Mouse (Mus musculus): ENCODE data around the gene Lrmp.
A peak's percentile ranks its signal among the peaks of the same experiment; 100 is the strongest.
"Not testable (repeated sequence)": the region's sequence is repeated elsewhere in the genome, so short reads cannot be mapped to it uniquely, and the experiment has no call there.

Gene Lrmp

DNA sequence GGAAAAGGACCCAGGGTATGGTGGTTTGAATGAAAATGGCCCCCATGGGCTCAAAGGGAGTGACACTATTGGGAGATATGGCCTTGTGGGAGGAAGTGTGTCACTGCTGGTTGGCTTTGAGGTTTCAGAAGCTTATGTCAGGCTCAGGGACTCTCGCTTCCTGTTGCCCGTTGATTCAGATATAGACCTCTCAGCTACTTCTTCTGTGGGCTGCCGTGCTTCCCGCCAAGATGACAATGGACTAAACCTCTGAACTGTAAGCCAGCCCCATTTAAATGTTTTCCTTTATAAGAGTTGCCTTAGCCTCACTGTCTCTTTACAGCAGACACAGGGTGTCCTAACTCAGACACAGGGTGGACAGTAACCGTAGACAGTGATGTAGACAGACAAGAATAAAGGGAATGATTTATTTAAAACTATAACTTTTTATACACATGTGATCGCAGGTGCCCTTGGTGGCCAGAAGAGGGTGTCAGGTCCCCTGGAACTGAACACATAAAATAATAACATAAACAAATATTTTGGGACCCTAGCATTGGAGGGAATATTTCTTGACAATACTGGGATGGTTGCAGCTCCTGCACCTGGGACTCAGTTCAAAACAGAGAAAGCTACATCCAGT is at the start of gene Lrmp:
TSS of gene Lrmp (plus strand) at position 178 of the 622 bp plus-strand sequence.
- DNase-seq (ENCODE audit: low spot score): peak; percentile 29

DNA sequence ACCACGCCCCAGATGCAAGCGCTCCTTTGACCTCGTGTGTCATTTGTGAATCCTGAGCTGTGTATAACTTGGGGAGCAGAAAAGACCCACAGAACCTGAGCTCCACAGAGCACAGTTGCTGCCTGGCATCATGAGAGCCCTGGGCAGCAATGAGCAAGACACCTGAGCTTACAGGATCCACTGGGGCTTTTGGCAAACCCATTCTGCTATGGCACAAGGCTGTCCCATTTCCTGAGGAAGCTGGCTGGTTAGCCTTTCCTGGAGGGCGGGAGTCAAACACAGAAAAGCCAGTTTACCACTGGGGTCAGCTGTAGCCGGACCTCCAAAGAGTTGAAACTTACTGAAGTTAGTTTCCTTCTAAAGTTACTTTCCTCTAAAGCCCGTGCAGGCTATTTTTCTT is 49.0 kb upstream of the Lrmp start:
- no peak for DNase-seq (ENCODE audit: low spot score)

DNA sequence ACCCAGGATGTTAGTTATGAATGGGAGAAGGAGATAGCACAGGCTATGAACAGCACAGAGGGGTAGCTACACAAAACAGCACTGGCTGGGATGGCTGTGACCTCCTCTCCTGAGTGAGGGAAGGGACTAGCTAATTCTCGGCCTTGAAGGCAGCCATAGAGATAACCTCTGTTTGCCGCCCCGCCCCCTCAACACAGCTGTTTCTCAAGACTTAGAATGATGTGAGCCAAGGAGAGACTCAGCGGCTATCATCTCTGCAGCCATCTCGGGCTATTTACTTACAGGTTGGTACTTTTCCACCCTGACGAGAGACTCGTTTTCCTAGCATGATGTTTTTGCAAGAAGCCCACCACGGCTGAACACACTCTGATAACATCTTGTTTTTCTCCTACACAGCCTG is 47.8 kb upstream of the Lrmp start:
- DNase-seq (ENCODE audit: low spot score): no peak

DNA sequence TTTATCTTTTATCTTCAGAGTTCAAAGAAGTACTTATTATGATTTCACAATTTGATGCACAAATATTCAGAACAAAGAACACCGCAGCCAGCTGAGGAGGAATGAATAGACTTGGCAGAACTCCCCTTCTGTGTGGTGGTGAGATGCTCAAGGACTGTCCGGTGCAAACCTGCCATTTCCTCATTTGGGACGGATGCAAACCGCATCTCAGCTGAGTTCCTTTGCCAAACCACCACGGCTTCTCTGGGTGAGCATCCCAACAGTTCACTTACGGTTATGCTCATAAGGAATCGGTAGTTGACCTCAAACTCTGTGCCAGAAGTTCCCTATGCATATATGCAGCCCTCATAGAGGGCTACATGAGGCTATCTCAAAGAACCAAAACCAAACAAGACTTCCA is 46.1 kb upstream of the Lrmp start:
- no peak for DNase-seq (ENCODE audit: low spot score)

DNA sequence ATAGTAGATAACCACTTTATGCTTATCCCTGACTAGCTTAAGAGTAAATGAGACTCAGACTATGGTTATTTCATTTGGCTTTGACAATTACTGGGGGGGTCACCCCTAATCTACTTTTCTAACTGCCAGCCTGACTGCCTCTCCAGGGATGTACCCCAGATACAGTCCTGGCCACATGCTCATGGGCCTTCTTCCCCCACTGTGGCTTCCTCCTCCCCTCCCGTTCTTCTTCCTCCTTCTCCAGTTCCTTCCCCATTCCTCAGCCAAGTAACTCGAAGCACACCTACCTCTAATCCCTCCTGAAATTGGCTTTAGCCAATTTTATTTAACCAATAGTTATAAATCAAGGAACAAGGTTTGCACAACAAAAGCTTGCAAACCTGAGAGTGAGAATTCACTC is 45.5 kb upstream of the Lrmp start:
- no peak for DNase-seq (ENCODE audit: low spot score)

DNA sequence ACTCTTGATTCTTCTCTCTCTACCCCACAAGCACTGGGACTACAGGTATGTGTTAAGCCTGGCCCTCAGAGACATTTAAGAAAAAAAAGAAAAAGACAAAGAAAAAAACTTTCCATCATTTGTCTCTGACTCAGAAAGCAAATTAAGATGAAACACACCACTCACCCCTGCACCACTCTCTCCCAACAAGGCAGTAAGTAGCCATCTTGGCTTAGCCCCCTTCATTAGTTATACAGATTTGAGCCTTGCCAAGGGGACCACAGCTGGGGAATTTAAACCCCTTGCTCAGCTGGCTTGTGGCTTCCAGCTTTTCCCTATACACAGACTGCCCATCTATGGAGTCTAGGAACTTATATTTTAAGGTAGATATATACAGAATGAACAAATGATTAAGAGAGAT is 41.0 kb upstream of the Lrmp start:
- DNase-seq (ENCODE audit: low spot score): no peak

DNA sequence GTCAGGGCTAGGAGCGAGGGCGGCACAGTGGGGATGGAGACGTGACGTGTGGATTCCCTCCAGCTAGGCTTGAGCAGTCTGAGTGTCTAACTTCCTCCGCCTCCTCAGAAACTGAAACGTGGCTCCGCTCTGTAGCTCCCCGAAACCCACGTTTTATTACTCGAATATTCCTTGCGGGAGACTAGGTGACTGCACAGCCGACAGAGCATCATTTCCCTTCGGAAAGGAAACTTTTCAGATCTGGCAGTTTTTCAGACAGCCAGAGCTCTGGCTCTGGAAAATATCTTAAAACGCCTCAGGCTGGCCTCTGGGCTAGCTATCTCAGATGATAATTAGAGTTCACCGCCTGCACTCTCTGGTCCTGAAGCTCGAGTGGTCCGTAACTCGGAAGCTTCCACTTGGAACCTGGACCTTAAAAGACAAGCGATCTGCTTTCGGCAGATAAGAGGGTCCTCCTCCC is 40.3 kb upstream of the Lrmp start:
- DNase-seq (ENCODE audit: low spot score): no peak

DNA sequence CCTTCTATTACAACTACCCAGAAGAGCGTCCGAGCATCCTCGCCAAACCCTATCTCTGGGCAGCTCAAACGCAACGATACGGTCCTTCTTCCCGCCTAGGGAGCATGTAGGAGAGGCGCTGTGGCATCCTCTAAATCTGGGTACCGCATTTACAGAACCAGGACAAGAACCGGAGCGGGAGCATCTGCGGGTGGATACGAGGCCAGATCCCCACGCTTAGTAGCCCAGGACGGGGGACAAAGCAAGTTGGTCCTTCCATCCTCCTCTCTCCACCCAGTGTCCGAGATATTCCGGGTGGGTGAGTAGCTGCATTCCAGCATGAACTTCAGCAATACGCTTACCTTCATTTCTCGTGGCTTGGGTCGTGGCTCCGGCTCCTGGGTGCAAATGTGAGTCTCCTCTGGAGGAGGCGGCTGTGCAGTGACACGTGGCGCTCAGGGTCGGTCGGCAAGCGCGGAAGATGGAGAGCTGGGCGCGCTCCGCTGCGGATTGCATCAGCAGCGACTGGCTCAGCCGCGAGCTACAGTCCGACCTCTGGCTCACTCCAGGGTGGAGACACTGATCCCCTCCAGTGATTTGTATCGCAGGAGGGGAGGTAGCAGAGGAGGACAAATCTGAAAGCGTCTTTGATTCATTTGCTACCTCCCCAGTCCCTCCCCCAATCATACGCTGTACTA is 39.8 kb upstream of the Lrmp start, which contains the start of gene Bcat1:
TSS of gene Bcat1 (minus strand) at position 637 of the 677 bp plus-strand sequence.
- DNase-seq (ENCODE audit: low spot score): no peak

DNA sequence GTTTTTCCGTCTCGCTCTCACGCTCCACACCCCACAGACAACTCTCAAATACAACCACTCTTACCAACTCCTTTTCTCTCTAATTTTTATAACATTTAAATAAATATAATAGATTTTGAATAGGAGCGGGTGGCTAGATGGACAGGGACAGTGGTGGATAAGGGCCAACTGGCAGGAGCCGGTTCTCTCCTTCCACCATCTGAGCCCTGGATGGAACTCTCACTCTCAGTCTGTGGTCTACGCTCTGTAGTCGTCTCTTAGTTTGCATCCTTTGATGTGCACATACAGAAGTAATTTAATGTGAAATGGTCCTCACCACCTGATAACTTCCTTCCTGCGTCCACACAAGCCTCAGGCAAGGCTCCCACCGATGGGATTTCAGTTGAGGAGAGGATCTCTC is 39.2 kb upstream of the Lrmp start:
- no peak for DNase-seq (ENCODE audit: low spot score)

DNA sequence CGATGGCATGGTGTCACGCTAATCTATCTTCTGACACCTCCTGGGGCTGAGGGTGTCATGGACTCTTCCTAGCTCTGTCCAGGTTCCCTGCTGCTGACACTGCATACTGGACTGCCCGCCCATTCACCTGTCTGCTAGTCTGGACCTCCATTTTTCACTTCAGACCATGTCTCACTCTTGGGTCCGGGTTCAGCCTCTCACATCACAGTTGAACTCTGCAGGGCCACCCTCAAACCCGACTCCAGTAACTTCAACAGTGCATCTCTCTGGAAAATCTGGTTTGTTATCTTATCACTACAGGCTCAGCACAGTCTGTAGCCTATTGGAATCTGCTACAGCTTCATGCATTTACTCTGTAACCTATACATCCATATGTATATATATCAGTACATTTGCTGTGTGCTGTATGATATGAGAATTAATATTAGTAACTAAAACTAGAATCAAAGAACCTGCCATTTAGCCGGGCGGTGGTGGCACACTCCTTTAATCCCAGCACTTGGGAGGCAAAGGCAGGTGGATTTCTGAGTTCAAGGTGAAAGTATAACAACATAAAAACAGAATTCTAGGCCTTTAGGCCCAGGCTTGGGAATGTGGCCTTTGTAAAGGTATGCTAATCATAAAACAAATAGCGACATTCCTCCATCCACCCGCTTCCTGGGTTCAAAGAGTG is 36.2 kb upstream of the Lrmp start:
- DNase-seq (ENCODE audit: low spot score): no peak

DNA sequence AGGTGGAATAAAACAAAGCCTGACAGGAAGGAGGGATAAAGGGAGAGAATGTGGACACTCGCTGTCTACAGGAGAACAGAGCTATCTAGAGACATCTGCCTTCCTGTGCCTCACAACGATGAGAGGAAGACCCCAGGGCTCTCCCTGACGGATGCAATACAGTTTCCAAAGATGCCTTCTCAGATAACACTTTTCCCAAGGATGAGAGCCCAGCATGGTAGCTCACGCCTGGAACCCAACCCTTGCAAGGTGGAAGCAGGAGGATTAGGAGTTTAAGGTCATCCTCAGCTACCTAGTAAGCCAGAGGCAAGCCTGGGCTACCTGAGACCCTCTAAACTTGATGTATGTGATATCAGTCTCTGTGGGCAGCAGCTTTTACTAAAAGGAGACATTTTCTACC is 33.7 kb upstream of the Lrmp start:
- DNase-seq (ENCODE audit: low spot score): no peak

DNA sequence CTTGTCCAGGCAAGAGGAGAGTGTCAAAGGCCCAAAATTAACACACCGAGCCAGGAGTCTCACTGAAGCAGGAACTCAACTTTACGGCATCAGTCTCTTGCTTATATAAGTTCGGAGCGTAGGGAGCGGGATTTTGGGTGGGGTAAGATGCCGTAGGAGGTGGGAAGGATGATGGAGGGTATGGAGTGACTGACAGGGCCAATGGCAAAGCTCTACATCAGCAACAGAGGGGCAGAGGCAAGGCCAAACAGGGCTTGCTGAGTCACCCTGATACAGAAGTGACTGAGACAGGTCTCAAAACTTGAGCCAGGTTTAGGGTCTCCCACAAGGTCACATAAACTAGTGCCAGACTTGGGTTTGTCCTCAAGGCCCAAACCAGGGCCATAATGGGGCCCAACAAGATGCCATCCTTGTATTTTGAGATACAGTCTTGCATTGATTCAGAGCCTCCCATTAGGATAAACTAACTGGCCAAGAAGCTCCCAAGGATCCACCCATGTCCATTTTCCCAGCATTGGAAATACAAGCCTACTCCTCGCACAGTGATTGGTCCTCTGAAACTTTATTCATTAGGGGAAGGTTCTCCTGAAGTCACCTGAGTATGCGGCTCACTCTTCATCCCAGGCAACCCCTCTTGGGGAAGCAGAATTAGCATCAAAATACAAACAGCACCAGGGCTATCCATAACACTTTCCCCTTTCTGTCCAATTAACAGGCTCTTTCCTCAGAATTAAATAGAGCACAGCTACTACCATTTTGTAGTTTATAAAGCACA is 30.9 kb upstream of the Lrmp start:
- no peak for DNase-seq (ENCODE audit: low spot score)

DNA sequence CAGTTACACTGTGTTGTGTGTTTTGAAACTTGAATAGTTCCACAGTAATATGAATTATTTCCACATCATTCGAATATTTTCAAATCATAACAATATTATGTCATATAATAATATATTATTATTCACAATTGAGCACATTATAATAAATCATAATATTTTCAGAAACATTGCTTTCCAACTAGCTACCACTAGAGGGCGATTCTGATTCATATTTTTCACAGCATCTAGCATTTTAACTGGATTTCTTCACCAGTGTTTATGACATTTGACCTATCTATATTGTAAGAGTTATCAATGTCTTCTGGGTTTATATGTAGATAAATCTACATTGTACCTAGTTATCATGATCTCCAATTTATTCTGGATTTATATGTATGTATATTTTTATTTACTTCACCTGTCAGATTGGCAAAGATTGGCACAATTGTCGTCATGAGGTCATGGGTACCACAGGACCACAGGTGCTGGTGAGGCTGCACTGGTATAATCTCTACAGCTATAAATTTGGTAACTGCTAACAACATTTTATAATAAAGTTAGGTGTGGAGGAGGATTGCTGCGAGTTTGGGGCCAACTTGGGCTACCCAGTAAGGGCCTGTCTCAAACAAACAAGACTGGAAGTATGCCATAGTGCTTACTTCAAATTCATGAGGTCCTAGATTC is 26.9 kb upstream of the Lrmp start:
- DNase-seq (ENCODE audit: low spot score): peak; percentile 20

DNA sequence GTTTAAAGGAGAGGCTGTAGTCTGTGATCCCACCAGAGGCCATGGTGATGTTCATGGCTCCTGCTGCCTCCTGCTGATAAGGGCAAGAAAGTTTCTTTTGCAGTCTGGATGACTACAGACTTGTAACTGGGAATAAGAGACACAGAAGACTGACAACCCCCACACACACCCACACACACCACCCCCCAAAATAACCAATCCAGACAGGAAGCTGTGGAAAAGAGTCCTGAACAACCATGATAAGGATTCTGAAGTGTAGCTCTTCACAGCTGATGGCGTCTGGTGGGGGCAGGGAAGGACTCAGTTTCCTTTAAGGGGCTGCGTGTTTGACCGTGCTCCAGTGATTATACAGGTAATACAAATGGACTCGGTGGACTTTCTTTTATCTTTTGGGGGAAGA is 26.1 kb upstream of the Lrmp start:
- DNase-seq (ENCODE audit: low spot score): no peak

DNA sequence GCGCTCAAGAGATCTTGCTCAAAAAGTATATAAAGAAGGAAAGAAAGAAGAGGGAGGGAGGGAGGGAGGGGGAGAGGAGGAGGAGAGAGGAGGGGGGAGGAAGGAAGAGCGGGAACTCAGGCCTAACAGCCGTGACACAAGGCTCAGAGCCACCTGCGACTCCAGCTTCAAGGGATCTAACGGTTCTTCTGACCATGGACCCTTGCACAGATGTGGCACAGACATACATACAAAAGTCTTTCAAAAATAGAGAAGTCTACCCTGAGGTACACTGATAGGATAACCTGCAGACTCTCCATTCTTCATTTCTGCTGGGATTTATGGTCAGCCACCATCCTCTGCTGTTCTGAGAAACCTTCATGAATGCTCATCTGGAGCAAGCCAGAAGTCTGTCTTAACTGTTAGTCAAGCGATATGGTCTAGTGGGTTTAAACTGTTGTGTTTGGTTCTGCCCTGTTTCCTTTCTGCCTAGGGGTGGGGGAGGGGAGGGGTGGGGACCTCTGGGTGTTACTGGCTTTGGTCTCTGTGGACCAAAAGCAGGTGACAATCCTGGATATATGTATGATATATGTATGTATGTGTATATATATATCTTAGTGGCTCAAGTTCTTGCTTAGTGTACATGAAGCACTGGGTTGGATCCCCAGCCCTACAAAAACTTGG is 25.1 kb upstream of the Lrmp start:
- no peak for DNase-seq (ENCODE audit: low spot score)

DNA sequence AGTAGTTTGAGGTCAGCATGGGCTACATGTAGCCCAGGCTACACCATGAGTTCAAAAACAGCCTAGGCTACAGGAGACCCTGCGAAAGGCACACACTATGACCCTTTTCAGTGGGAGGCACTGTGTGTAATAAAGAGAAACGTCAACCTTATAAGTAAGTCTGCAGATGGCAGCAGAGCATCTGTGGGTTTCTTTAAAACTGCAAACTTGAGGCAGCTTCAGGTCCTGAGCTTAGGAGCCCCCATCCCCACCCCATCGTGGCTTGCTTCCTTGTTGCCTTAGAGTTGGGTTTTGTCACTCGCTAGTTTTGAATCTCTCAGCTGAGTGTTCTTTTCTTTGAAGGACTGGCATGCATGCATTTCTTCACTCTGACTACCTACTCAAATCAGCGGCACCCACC is 24.5 kb upstream of the Lrmp start:
- DNase-seq (ENCODE audit: low spot score): no peak

DNA sequence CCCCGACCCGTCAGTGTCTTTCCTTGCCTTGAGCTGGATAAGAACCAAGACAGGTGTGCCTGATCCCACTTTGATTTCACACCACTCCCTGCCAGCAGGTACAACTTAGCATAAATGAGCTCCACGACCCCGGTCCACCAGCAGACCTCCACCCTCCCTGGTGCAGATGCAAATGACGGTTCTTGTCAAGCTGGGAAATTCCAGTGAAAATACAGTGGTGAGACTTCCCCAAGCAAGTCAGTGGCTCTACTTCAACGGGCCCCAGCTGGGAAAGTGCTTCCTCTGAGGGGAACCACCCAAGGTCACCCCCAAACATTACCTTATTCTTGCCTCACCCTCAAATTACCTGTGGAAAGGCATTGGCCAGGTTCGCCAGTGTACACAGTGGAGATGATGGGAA is 23.5 kb upstream of the Lrmp start:
- no peak for DNase-seq (ENCODE audit: low spot score)

DNA sequence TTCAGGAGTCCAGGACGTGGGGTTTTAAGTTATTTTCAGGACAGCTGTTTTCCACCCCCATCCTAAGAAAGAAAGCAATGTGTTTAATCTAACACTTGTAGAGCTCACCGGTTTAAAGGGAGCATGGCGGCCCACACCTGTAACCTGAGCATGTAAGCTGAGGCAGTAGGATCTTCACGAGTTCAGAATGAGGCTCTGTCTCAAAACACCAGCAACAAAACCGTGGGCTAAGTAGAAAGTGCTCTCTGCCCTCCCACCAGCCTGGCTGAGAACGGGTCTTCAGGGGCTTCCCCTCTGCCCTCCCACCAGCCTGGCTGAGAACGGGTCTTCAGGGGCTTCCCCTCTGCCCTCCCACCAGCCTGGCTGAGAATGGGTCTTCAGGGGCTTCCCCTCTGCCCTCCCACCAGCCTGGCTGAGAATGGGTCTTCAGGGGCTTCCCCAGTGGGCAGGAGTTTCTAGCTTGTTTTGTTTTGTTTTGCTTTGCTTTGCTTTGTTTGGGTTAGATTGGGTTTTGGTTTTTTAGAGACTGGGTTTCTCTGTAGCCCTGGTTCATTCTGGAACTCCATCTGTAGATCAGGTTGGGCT is 22.3 kb upstream of the Lrmp start:
- DNase-seq (ENCODE audit: low spot score): not testable (repeated sequence)

DNA sequence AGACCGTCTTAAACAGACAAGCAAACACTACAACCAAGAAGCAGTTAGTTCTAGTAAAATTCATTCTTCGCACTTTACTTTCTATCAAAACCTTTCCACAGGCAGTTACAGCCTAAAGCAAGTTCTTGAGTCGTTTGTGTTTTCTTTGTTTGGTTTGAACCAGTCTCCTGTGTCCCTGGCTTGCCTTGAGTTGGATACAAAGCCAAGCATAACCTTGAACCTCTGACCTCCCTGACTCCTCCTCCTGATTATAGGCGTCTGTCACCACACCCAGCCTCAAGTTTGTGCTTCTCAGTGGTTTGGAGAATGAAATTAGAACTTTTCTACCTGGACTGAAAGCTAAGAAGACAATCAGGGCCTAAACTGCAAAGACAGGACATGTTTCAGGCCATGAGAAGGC is 21.0 kb upstream of the Lrmp start:
- no peak for DNase-seq (ENCODE audit: low spot score)

DNA sequence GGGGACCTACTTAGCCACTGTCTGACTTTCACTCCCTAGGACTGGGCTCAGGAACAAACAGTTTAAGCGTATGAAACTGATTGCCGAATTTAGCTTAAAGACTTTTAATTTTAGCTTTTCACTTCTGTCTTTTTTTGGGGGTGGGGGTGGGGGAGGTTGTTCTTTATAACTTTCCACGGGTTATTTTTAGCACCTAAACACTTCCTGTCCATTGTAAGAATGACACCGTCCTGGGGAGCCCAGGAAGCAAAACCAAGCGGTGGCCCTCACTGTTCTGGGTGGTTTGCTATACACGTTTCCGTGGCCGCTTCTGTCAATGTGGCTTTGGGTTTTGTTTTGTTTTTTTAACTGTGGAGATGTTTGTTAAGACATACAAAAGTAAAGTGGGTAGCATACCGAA is 14.5 kb upstream of the Lrmp start:
- DNase-seq (ENCODE audit: low spot score): no peak

DNA sequence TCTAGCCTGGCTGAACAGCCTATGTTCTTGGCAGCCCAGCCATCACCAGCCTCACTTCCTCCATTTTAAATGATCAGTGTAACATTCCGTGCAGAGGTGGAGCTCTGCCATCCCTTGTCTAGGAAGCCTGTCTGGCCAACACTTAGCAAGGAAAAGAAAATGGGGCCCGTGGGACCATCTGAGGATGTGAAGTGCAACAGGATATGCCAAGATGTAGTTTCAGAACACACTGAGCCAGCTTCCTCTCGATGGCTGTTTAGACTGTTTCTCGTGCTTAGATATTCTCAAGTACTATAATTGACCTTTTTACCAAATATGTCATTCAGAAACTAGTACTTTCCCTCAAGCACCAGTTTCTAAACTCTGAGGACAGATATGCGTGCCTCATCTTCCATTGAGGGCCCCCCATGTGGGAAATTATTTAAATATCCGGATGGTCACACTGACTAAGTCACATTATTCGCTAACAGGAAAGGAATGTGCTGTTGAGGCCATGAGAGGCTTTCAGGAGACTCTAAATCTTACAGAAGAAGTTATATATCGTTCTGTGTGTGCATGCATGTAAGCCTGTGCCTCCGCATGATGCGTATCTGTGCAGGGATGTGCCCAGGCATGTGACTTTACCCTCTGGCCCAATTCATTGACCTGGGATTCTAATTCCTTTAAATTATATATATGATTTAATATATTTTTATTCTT is 11.1 kb upstream of the Lrmp start:
- no peak for DNase-seq (ENCODE audit: low spot score)
